Mouse (Mus musculus): ENCODE data around the gene Mlst8.
A peak's percentile ranks its signal among the peaks of the same experiment; 100 is the strongest.

Mlst8 gene

DNA sequence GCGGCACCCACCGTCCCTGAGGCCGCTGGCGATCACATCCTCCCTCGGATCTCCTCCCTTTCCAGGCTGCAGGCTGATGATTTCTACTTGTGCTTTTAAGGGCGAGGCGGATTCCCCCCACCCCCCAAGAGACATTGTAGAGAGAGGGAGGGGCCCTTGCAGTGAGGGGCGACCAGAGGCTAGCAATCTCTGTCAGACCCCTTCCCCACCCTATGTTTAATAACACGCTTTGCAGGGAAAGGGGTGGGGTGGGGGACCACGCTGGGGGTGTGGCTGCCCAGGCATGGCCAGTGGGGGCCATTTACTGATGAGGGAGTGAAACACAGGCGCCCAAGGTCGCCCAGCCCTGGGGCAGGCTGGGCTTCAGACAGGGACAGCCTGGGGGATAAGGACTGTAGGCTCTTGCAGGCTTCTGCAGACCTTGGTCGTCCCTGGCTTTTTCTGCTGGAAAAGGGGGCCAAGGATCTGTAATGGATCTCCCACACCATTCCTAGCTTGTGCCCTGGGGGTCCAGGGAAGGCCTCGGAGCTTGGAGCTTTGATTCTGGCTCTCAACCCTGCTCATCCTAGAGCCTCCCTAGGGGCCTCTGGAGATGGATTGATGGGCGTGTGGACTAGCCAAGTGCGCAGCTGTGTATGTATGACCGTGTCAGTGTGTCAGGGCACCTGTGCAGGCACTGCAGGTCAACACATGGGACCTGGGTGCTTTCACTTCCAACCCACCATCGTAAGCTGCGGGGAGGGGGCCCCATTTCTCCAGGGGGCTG is 10.6 kb upstream of the Mlst8 start:
- DNase-seq (ENCODE audit: low read depth, low spot score), result no peak

DNA sequence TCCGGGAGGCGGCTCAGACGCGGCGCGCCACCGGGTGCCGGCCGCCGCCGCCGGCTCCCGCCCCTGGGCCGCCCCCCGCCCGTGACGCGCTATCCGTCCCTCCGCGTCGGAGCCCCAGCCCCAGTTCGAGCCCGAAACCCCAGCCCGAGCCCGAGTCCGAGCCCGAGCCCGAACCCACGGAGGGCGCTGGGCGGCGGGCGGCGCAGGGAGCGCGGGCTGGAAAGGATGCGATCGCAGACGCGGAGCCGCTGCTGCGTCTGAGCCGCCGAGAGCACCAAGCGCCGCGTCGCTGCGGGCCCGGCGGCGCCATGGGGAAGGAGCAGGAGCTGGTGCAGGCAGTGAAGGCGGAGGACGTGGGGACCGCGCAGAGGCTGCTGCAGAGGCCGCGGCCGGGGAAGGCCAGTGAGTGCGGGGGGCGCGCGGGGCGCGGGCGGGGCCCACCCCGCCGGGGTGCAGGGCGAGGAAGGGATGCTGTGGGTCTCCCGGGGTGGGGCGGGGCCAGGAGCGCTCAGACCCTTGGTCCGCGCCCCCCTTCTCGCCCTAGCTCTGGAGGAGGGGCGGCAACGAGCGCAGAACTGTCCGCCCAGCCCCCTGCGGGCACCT is 9.9 kb upstream of the Mlst8 start:
- DNase-seq (ENCODE audit: low read depth, low spot score), result peak; percentile 53

DNA sequence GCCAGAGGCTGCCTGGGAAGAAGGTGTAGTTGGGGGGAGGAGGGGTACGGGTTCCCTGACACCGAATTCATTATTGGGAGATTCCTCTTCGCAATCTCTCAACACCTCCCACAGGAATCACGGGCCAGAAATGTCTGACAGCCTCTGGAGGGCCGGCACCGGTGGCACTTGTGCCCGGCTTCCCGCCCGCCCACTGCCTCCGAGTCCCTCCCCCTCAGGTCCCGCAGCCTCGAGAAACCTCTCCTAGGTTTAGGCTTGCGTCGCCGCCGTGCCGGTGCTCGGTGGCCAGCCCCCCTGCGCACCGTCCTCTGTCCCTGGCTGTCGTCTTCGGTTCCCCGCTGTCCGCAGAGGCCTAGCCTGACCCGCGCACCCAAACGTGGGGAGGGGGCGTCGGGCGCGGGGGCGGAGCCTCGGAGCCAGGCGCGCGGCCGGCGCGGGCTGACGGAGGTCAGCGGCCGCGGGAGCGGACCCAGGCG is 9.3 kb upstream of the Mlst8 start, which contains the start of gene Caskin1:
TSS of gene Caskin1 (plus strand) at position 416 of the 476 bp plus-strand sequence.
- DNase-seq (ENCODE audit: low read depth, low spot score), result peak; percentile 55

DNA sequence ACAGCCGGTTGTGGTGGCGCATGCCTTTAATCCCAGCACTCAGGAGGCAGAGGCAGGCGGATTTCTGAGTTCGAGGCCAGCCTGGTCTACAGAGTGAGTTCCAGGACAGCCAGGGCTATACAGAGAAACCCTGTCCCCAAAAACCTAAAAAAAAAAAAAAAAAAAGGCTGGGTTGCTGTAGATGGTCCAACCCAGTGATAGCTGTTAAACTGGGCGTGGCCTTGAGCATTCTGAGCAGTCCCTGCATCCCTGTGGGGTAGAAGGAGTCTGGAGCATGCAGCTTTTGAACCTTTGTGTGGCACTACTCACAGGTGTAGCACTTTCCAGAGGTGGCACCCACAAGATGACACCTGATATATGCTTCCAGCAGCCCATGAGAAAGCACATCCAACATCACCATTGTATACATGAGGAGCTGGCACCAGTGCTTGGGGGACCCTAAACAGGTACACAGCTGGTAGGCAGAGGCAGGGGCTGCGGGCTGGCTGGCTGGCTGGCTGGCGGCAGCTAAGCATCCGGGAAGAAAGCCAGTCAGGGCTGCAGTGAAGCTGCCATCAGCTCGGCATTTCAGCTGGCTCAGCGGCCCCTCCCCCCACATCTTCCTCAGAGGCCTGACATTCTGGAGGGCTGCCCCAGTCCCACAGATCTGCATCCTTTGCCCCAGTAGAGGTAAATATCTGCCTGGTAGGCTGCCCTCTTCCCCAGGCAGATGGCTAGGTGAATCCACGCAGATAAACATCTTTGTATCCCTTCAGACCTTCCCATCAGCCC is 6.4 kb upstream of the Mlst8 start:
- DNase-seq (ENCODE audit: low read depth, low spot score), result no peak

- DNase-seq (ENCODE audit: low read depth, low spot score), result no peak
Measured at GRCm38 (mm10) chr17:24483495-24483894, 4.6 kb upstream of the Mlst8 start.

- peak; percentile 46 for DNase-seq (ENCODE audit: low read depth, low spot score)
Measured at GRCm38 (mm10) chr17:24481027-24481815, 2.3 kb upstream of the Mlst8 start.

GRCm38 (mm10) chr17:24480201-24480826 is 1.4 kb upstream of the Mlst8 start:
- DNase-seq (ENCODE audit: low read depth, low spot score), result peak; percentile 70

DNA sequence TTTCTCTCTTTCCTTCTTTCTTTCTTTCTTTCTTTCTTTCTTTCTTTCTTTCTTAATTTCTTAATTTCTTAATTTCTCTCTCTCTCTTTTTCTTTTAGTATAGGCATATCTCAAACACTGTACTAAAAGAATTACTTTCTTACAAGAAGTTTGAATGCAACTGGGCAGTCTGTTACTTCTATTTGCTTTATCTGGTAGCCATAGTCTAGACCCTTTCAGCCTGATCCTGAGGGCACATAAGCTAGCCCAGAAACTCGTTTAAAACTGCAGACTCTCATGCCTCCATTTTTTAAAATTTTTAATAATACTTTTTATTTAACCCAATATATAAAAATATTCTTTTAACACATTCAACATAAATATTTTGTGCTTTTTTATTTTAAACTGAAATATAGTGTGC is 553 bp upstream of the Mlst8 start:
- DNase-seq (ENCODE audit: low read depth, low spot score), result no peak

DNA sequence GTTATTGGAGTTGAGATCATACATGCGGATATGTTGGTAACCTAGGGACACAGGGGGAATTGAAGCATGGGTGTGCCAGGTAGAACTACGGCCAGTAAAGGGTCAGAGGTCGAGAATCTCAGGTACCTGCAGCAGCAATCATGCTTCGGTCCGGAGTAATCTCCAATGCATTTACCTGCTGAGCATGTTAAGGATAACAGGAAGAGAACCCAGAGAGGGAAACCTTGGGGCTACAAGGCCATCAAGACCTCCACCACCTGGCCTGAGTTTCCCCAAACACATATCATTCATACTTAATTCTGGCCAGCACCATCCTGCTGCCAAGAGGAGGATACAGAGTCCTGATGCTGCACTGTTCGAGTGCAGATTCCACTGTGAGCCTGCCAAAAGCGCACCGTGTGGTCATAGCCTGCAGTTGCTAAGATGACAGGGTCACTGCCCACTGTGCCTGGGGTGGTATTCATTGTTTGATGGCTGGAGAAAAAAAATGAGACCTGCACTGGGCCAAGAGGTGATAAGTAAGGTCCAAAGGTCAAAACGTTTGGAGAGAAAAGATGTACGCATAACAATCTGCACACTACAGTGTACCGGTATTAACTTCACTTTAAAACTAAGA is 785 bp downstream of the Mlst8 start:
- no peak for DNase-seq (ENCODE audit: low read depth, low spot score)

- no peak for DNase-seq (ENCODE audit: low read depth, low spot score)
Measured at GRCm38 (mm10) chr17:24477053-24477984, 1.6 kb downstream of the Mlst8 start.

DNA sequence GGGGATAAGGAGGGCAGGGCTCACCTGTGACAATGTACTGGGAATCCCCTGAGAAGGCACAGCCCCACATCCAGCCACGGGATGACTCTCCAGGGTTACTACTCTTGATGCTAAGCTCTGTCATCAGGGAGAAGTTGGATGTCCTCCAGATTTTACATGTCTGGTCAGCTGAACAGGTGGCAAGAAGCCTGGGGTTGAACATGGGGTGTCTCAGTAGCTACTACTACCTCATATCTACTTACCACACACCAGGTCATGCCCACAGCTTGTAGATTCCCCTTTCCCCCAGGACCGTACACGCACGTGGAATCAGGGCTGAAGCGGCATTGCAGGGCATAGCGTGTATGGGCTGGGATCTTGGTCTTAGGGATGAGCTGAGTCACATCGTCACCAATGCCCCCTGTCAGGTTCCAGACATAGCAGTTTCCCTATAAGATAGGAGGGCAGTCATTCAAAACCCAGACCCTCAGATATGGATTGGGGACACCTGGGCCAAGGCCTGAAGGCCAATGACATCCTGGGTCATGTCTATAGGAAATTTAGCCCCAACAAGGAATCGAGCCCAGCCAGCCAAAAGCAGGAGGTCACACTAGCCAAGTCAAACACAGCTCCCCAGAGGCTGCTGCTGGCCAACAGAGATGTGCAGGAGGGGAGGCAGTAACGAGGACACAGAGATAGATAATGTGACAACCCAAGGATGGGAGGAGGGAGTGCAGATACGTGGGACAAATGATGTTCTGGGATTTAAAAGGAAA is 2.7 kb downstream of the Mlst8 start:
- no peak for DNase-seq (ENCODE audit: low read depth, low spot score)

- DNase-seq (ENCODE audit: low read depth, low spot score), result no peak
Measured at GRCm38 (mm10) chr17:24475586-24475985, 3.3 kb downstream of the Mlst8 start.

- no peak for DNase-seq (ENCODE audit: low read depth, low spot score)
Measured at GRCm38 (mm10) chr17:24474557-24474956, 4.3 kb downstream of the Mlst8 start.

DNA sequence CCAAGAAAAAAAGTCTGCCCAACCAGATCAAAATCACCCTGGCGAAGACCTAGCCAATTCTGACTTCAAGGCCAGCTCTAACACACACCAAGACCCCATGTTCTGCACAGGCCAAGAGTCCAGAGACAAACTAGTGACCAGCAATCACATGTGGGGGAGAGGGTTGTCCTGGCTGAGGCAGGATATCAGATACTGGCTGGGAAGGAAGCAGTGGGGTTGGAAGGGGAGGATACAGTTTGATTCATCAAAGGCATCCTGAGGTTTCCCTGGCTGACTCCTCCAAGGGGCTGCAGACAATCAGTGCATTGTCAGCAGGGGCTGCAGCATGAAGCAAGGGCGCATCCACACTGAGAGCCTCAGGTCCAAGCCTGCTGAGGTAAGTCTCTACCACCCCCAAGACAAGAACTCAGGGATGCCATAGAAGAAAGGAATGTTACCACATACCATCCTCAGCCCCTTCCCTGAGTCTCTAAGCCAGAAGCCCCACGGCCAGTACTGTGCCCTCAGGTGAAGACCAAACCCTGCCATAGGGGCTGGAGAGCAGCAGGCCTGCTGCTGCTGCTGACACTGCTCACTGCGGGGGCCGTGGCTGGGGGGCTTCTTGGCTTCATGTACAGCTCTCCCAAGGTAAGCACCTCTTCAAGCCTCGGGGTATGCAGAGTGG is 5.1 kb downstream of the Mlst8 start, which contains the start of gene Bricd5:
TSS of gene Bricd5 (plus strand) at position 273 of the 664 bp plus-strand sequence.
- DNase-seq (ENCODE audit: low read depth, low spot score), result no peak

GRCm38 (mm10) chr17:24472512-24472911 is 6.4 kb downstream of the Mlst8 start:
- DNase-seq (ENCODE audit: low read depth, low spot score), result no peak

GRCm38 (mm10) chr17:24470701-24471527 is 8.0 kb downstream of the Mlst8 start:
- peak; percentile 36 for DNase-seq (ENCODE audit: low read depth, low spot score)

DNA sequence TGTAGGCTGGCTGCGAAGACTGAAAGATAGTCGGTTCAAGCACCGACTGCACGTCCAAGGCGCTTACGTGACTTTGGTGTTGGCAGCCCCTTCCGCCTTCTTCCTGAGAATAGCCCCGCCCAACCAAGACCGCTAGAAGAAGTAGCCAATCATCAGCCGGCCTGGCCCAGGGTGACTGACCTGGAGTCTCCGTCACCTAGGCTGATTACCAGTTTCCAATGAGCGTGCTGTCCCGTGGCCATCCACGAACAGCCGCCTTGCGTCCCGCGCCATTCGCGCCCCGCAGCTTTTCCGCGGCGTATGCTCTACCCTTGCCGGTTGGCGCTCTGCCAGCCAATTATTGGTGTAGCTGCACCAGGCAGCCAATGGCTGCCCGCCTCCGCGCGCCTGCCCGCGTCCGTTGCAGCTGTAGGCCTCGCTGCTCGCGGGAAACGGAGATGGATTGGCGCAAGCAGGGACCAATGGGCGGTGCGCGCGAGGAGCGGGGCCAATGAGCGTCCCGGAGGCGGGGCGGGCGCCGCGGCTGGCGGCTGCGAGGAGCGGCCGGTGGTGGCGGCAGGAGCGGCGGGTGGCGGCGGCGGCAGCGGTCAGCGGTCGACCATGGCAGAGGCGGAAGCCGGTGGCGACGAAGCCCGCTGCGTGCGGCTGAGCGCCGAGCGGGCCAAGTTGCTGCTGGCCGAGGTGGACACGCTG is 8.8 kb downstream of the Mlst8 start, which contains the start of the genes E4f1 and Pgp:
TSS of gene E4f1 (minus strand) at position 404 of the 693 bp plus-strand sequence.
TSS of gene Pgp (plus strand) at position 483 of the 693 bp plus-strand sequence.
- DNase-seq (ENCODE audit: low read depth, low spot score), result peak; percentile 98
